Mouse (Mus musculus): ENCODE data around the gene Xrn2. TPM values are rescaled to one million over a fixed set of nuclear protein-coding genes. Genes with fewer than 3 reads are reported as not detected.

The Xrn2 gene
- polyA plus RNA-seq, 1 experiment, result 30.0 TPM

DNA sequence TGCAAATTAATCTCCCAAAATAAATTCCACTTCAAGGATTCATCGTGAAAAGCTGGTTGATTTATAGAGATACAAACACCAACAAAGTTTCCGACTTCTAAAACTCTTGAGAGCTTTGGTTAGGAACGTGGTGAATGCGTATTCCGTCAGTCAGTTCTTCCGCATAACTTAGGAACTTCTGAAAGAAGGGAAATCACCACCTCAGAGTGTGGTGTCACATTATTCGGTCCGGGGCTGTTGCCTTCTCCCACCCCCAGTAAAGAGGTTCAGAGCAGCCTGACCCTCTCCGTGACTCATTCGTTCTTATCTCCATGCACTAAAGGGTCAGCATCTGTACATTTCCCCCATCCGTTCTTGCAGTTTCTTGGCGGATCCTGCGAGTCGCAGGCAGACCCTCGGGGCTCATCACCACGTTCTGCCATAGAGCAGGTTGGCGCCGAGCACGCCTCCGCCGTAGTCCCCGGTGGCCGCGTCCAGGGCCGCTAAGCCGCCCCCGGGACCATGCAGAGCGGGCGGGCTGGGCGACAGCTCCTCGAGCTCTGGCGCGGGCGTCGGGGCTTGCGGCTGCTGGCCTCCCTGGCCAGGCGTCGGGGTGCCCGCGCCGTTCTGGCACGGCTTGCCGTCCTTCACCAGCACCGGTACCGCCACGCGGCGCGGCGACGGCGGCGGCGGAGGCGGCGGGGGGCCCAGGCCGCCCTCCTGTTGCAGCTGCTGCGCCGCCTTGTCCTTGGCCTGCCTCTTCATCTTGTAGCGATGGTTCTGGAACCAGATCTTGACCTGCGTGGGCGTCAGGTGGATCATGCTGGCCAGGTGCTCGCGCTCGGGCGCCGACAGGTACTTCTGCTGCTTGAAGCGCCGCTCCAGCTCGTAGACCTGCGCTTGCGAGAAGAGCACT is 70.9 kb downstream of the Xrn2 start:
- WGBS, result 3% methylated on average over 72 of the region's 72 CpGs
- no peaks in the 10 kb centered on the region for H3K4me1 ChIP-seq (ENCODE audit: control insufficient read depth, insufficient read depth, low read length)
- H3K4me3 ChIP-seq (replicated peaks; ENCODE audit: extremely low read depth, low read depth, low read length), result no peak overlapping the region
- DNase-seq, result peak; percentile 37
- TF ChIP-seq CTCF (IDR thresholded peaks at IDR 0.05; ENCODE audit: insufficient read depth, low read length) (no peak), POLR2A (IDR thresholded peaks at IDR 0.05; ENCODE audit: borderline replicate concordance, extremely low read depth, low read depth, low read length) (no peak)

DNA sequence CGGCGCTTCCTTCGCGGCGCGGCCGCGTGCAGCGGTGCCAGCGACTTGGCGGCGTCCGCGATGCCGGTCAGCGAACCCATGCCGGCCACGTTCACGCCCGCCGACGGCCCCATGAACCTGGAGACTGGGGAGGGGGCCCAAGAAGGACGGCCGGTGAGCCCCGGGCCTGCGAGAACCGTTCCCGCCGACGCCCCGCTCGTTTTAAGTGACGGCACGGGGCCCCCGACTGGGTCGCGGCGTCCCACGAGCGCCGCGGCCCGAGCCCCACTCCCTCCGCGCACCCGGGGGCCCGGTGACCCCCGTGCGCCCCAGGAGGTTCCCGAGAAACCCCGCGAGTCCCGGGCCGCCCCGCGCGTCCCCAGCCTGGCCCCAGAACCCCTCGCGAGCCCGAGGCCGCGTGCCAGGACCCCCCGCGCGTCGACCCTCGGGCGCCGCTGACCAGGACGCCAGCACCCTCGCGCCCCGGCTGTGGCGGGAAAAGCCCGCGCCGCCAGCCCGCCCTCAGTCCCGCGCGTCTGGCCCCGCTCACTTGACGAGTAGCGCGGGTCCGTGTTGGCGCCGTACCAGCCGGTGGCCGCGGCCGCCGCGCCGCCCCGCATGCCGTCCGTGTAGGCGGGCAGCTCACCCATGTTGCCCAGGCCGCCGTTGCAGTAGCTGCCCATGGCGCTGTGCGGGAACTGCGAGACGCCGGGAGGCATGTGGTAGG is 71.7 kb downstream of the Xrn2 start:
- TF ChIP-seq POLR2A (IDR thresholded peaks at IDR 0.05; ENCODE audit: borderline replicate concordance, extremely low read depth, low read depth, low read length) (no peak), CTCF (IDR thresholded peaks at IDR 0.05; ENCODE audit: insufficient read depth, low read length) (no peak)
- peak overlapping the region; percentile 23 for H3K4me3 ChIP-seq (replicated peaks; ENCODE audit: extremely low read depth, low read depth, low read length)
- H3K4me1 ChIP-seq (ENCODE audit: control insufficient read depth, insufficient read depth, low read length), result no peaks in the 10 kb centered on the region
- DNase-seq, result peak; percentile 12
- WGBS, result 2% methylated on average over 105 of the region's 106 CpGs

DNA sequence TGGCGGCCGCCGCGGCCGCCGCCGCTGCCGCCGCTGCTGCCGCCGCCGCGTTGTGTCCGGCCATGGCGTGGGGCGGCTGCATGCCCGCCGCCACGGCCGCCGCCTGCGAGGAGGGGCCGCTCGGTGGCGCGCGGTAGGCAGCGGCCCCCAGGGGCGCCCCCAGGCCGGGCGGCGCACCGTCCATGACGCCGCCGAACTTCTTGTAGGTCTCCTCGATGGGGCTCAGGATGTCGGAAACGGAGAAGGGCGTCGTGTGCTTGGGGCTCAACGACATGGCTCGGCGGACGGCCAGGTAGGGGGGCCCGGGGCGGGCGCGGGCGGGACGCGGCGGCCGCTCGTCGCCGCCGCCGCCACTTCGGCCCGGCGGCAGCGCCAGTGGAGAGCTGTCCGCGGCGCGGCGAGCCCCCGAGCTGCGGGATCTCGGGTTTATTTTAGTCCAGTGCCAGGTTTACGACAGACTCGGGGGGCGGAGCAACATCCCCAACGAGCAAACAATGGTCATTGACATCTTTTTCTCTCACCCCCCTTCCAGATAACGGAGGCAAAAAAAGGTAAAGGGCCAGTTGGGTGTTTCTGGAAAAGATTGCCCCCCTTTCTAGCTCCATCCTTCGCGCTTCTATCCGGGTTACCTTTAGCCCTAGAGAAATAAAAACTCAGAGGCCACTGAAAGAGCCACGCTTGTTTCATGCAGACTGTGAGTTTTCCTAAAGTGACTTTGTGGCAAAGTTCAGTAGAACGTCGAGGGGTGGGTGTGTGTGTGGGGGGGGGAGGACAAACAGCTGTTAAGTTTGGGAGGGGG is 72.5 kb downstream of the Xrn2 start, which contains the start of gene Nkx2-4:
Gene Nkx2-4 (minus strand): TSS at position 374 of the 799 bp plus-strand sequence.
- peak; percentile 14 for DNase-seq
- Histone ChIP-seq H3K4me1 (ENCODE audit: control insufficient read depth, insufficient read depth, low read length) (no peaks in the 10 kb centered on the region), H3K4me3 (replicated peaks; ENCODE audit: extremely low read depth, low read depth, low read length) (peak within 1 kb of the TSS; percentile 23)
- TF ChIP-seq POLR2A (IDR thresholded peaks at IDR 0.05; ENCODE audit: borderline replicate concordance, extremely low read depth, low read depth, low read length), result no peak
- TF ChIP-seq CTCF (IDR thresholded peaks at IDR 0.05; ENCODE audit: insufficient read depth, low read length), result no peak
- WGBS, result under 1% methylated on average over 78 of the region's 82 CpGs

DNA sequence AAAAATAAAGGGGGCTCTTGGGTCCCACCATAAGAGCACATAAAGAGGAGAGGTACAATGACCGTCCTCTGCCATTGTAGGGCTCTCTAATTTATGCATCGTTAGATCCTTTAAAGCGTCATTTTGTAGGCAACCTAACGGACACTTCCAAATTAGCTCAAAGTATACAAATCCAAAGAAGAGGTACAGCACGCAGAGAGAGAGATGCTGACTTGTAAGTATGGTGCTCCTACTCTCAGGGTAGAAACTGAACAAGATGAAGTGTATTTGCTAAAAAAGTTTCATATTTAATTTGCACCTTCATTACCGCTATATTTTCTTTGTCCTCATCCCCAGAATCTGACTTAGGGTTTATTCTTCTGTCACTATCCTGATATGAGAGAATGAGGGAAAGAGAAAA is 73.1 kb downstream of the Xrn2 start:
- TF ChIP-seq CTCF (IDR thresholded peaks at IDR 0.05; ENCODE audit: insufficient read depth, low read length) (no peak), POLR2A (IDR thresholded peaks at IDR 0.05; ENCODE audit: borderline replicate concordance, extremely low read depth, low read depth, low read length) (no peak)
- Histone ChIP-seq H3K4me1 (ENCODE audit: control insufficient read depth, insufficient read depth, low read length) (no peaks in the 10 kb centered on the region), H3K4me3 (replicated peaks; ENCODE audit: extremely low read depth, low read depth, low read length) (no peak overlapping the region)
- no peak for DNase-seq
- 16% methylated on average over 6 of the region's 6 CpGs for WGBS

DNA sequence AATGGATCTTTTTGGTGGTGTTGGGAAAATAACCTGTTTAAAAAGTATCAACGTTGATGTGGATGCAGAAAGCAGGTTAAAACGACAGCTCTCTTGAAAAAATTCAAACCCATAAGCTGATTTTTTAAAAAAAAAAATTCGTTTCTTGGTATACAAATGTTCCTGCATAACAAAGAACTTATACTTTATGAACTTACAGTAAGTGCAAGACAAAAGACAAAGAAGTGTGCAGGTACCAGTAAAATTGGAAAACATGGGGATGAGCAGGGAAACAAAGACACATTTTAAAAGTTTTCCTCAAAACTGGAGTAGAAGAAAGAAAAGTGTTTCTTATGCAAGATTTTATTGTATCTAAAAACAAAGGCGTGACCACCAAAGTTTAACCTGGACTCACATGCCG is 73.6 kb downstream of the Xrn2 start:
- no peak overlapping the region for H3K4me3 ChIP-seq (replicated peaks; ENCODE audit: extremely low read depth, low read depth, low read length)
- no peak for TF ChIP-seq POLR2A (IDR thresholded peaks at IDR 0.05; ENCODE audit: borderline replicate concordance, extremely low read depth, low read depth, low read length)
- no peak for TF ChIP-seq CTCF (IDR thresholded peaks at IDR 0.05; ENCODE audit: insufficient read depth, low read length)
- no peak for DNase-seq
- H3K4me1 ChIP-seq (ENCODE audit: control insufficient read depth, insufficient read depth, low read length), result no peaks in the 10 kb centered on the region
- WGBS, result 21% methylated on average over 5 of the region's 5 CpGs

DNA sequence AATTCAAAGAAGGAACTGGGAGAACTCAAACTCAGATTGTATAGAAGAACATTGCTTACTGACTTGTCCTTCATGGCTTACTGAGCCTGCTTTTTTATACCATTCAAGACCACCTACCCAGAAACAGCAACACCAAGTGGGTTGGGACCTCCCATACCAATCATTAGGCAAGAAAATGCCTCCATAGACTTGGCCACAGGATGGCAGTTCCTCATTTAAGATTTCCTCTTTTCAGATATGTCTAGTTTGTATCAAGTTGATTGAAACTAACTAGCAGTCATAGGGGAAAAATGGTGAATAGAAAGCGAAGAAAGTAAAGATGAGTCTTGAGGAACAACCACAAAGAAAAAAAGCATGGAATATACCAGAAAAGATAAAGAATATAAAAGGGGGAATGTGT is 106.9 kb downstream of the Xrn2 start:
- no peaks in the 10 kb centered on the region for H3K4me1 ChIP-seq (ENCODE audit: control insufficient read depth, insufficient read depth, low read length)
- no peak for DNase-seq
- WGBS, result 80% methylated on average over 1 of the region's 1 CpGs
- H3K4me3 ChIP-seq (replicated peaks; ENCODE audit: extremely low read depth, low read depth, low read length), result no peak overlapping the region
- TF ChIP-seq CTCF (IDR thresholded peaks at IDR 0.05; ENCODE audit: insufficient read depth, low read length) (no peak), POLR2A (IDR thresholded peaks at IDR 0.05; ENCODE audit: borderline replicate concordance, extremely low read depth, low read depth, low read length) (no peak)

DNA sequence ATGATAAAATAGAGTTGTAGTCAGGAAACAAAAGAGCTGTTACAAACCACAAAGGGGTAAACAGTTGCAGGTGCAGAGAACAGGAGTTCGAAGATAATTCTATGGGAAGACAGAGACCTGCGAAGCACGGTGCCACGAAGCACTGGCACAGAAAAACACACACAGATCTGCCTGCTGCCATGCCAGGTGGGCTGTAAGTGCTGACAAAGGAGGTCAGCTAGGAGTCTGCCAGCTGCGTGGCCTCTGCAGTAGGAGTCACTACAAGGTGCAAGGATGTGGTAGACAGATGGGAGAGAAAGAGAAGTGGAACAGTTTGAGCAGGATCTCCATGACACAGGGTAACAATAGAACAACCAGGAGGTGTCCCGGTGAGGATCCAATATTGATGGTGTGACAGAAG is 114.6 kb downstream of the Xrn2 start:
- no peak for TF ChIP-seq CTCF (IDR thresholded peaks at IDR 0.05; ENCODE audit: insufficient read depth, low read length)
- 74% methylated on average over 6 of the region's 6 CpGs for WGBS
- no peak overlapping the region for H3K4me3 ChIP-seq (replicated peaks; ENCODE audit: extremely low read depth, low read depth, low read length)
- H3K4me1 ChIP-seq (ENCODE audit: control insufficient read depth, insufficient read depth, low read length), result no peaks in the 10 kb centered on the region
- no peak for DNase-seq

Other genes starting within 250 kb of the Xrn2 start
- gene Kiz, start 157.1 kb upstream of the Xrn2 start, polyA plus RNA-seq (2012; rRNA removed), result 5.5 and 8.0 TPM in 2 replicates
- 0.06 TPM in 1 of 2 replicates, not detected in the other for gene Nkx2-4, start 72.4 kb downstream of the Xrn2 start, polyA plus RNA-seq (2012; rRNA removed)
- not detected in 2 replicates for gene Nkx2-2, start 181.2 kb downstream of the Xrn2 start, polyA plus RNA-seq (2012; rRNA removed)